Mouse (Mus musculus) limb, embryonic 11.5 days (tissue): ENCODE results near the gene Ppp6r1. TPM values are rescaled to one million over a fixed set of nuclear protein-coding genes. Genes with fewer than 3 reads are reported as not detected.

Source experiments
- ATAC-seq: fragments of 200-750 bp; cut with Nextera tagmentation; 2 replicates; pipeline ENCODE4 v1.8.0; 2017; ENCODE audit warnings: low read depth; ENCODE audit not compliant: insufficient number of reproducible peaks, low FRiP score, low TSS enrichment
- DNase-seq: peaks from one replicate; pipeline ENCODE4 v3.0.0-alpha.2; 2015; ENCODE audit warnings: low spot score
- H3K27ac ChIP-seq: fragments of 300-500 bp; sonication (generic); replicated peaks from 2 replicates; pipeline ENCODE4 v1.5.1; 2014; ENCODE audit warnings: low read depth, mild to moderate bottlenecking, low read length
- H3K27me3 ChIP-seq: fragments of 300-500 bp; sonication (generic); 2 replicates; pipeline ENCODE4 v1.6.1; 2014; ENCODE audit warnings: mild to moderate bottlenecking, low read length, mixed read lengths; ENCODE audit not compliant: control insufficient read depth, insufficient read depth
- H3K36me3 ChIP-seq: fragments of 300-500 bp; sonication (generic); 2 replicates; pipeline ENCODE4 v1.6.1; 2014; ENCODE audit warnings: mild to moderate bottlenecking, low read length, moderate library complexity, mixed read lengths; ENCODE audit not compliant: control insufficient read depth, insufficient read depth
- H3K4me1 ChIP-seq: fragments of 300-500 bp; sonication (generic); 2 replicates; pipeline ENCODE4 v1.6.1; 2014; ENCODE audit warnings: low read length, mixed read lengths; ENCODE audit not compliant: control insufficient read depth, insufficient read depth
- H3K4me2 ChIP-seq: fragments of 300-500 bp; sonication (generic); 2 replicates; pipeline ENCODE4 v1.6.1; 2014; ENCODE audit warnings: low read depth, mild to moderate bottlenecking, moderate library complexity; ENCODE audit not compliant: severe bottlenecking
- H3K4me3 ChIP-seq: fragments of 300-500 bp; sonication (generic); 2 replicates; pipeline ENCODE4 v1.5.1; 2014; ENCODE audit warnings: low read depth, low read length
- H3K9ac ChIP-seq: fragments of 300-500 bp; sonication (generic); 2 replicates; pipeline ENCODE4 v1.6.1; 2014; ENCODE audit warnings: mild to moderate bottlenecking, low read length
- H3K9me3 ChIP-seq: fragments of 300-500 bp; sonication (generic); 2 replicates; pipeline ENCODE4 v1.6.1; 2016; ENCODE audit warnings: low read length; ENCODE audit not compliant: control insufficient read depth
- WGBS: fragments of 180-500 bp; shearing (Covaris S2); extraction: QIAGEN DNeasy Blood & Tissue Kit; methylation state at CpG from one replicate; pipeline ENCODE4 v1.1.7; 2014; 5-methylcytosine and 5-hydroxymethylcytosine counted together
- polyA plus RNA-seq: library from polyadenylated mRNA; unstranded; fragments of >200 nt; fragmentation: Nextera tagmentation; extraction: Ambion mirVana; gene quantifications from 2 replicates; pipeline ENCODE4 v1.2.1, GENCODE M21; 2014

Ppp6r1 gene
- polyA plus RNA-seq, result 4.9 and 6.5 TPM in 2 replicates

DNA sequence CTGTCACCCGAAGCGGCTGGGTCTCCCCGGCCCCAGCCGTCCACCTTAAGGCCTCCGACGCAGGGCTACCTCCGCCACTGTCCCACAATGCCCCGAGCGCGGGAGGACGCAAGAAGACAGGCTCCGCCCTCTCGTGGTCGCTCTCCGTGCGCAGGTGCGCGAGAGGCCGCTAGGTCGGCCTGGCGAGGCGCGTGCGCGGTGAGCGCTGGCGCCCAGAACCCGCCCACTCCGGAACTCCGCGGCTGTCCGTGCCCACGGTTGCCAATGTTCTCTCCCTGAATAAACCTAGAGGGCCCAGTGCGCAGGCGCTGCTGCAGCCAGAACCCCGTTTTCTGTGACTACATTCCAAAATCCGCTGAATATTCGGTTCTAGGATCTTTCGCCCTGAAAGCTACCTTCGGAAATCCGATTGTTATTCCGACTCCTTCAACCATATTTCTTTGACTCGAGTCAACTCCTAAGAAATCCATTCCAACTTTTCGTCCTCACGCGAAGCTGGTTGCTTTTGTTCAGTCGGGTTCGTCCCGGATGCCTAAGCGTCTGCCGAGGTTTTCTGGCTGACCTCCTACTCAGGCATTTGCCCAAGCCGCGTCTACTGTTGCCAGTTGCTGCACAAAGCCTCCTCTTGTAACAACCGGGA lies at the start of gene Ppp6r1:
Ppp6r1 (minus strand) TSS at position 108 of the 640 bp plus-strand sequence.
- peak within 1 kb of the TSS; percentile 86 for H3K27ac ChIP-seq
- DNase-seq, result peak; percentile 95
- H3K36me3 ChIP-seq, result no peaks in the 10 kb centered on the region; the same call in 1 of the 2 replicates
- peak within 1 kb of the TSS; percentile 88 for H3K4me2 ChIP-seq
- ATAC-seq, result peak; percentile 96
- H3K4me3 ChIP-seq, result peak within 1 kb of the TSS; percentile 78
- H3K27me3 ChIP-seq, result no peaks in the 10 kb centered on the region
- no peaks in the 10 kb centered on the region for H3K9me3 ChIP-seq
- H3K4me1 ChIP-seq, result peaks cover 11% of the 10 kb centered on the region
- H3K9ac ChIP-seq, result peak within 1 kb of the TSS; percentile 87
- under 1% methylated on average over 54 of the region's 54 CpGs for WGBS

- Histone ChIP-seq H3K27me3 (no peaks in the 10 kb centered on the region), H3K4me2 (no peak overlapping the region), H3K27ac (no peak overlapping the region), H3K9me3 (no peaks in the 10 kb centered on the region), H3K9ac (no peak overlapping the region), H3K36me3 (peaks cover 13% of the 10 kb centered on the region), H3K4me1 (no peaks in the 10 kb centered on the region), H3K4me3 (no peak overlapping the region)
- ATAC-seq (no peak), DNase-seq (peak; percentile 53)
- WGBS, result 49% methylated on average over 18 of the region's 18 CpGs
Observed at GRCm38 (mm10) chr7:4705098-4705497, 46.3 kb upstream of the Ppp6r1 start.

DNA sequence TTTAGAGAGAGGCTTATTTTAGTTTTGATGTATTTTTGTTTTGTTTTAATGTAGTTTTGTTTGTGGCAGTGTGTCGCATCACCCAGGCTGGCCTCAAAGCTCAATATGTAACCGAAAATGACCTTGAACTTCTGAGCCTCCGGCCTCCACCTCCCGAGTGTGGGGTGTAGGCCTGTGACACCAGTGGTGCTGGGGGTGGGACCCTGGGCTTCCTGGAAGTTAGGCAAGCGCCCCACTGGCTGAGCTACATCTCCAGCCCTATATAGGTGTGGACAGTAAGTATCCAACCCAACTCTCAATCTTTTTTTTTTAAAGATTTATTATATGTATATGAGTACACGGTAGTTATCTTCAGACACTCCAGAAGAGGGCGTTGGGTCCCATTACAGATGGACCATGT lies 44.4 kb upstream of the Ppp6r1 start:
- ATAC-seq (peak; percentile 61; the same call in 1 of the 2 replicates), DNase-seq (no peak)
- Histone ChIP-seq H3K9me3 (no peaks in the 10 kb centered on the region), H3K36me3 (peaks cover 8% of the 10 kb centered on the region), H3K4me1 (no peaks in the 10 kb centered on the region), H3K27me3 (no peaks in the 10 kb centered on the region), H3K9ac (no peak overlapping the region), H3K4me3 (no peak overlapping the region), H3K27ac (no peak overlapping the region), H3K4me2 (no peak overlapping the region)
- WGBS, result 92% methylated on average over 7 of the region's 7 CpGs

- no peak for DNase-seq
- ATAC-seq, result no peak
- Histone ChIP-seq H3K4me1 (no peaks in the 10 kb centered on the region), H3K4me3 (no peak overlapping the region), H3K9ac (no peak overlapping the region), H3K9me3 (no peaks in the 10 kb centered on the region), H3K27me3 (no peaks in the 10 kb centered on the region), H3K4me2 (no peak overlapping the region), H3K36me3 (peaks cover 6% of the 10 kb centered on the region), H3K27ac (no peak overlapping the region)
- 71% methylated on average over 8 of the region's 8 CpGs for WGBS
Observed at GRCm38 (mm10) chr7:4702334-4702733, 43.5 kb upstream of the Ppp6r1 start.

GRCm38 (mm10) chr7:4693004-4693403 lies 34.2 kb upstream of the Ppp6r1 start:
- peaks cover 5% of the 10 kb centered on the region for H3K4me1 ChIP-seq
- ATAC-seq (no peak), DNase-seq (no peak)
- peaks cover 6% of the 10 kb centered on the region for H3K36me3 ChIP-seq
- WGBS, result 95% methylated on average over 6 of the region's 6 CpGs
- no peaks in the 10 kb centered on the region for H3K9me3 ChIP-seq
- no peaks in the 10 kb centered on the region for H3K27me3 ChIP-seq
- no peak overlapping the region for H3K27ac ChIP-seq
- no peak overlapping the region for H3K4me3 ChIP-seq
- H3K4me2 ChIP-seq, result no peak overlapping the region
- no peak overlapping the region for H3K9ac ChIP-seq

- Histone ChIP-seq H3K4me1 (peaks cover 5% of the 10 kb centered on the region), H3K36me3 (peaks cover 6% of the 10 kb centered on the region; the same call in 1 of the 2 replicates), H3K9ac (peak overlapping the region; percentile 99), H3K9me3 (no peaks in the 10 kb centered on the region), H3K27me3 (no peaks in the 10 kb centered on the region), H3K27ac (peak overlapping the region; percentile 93), H3K4me3 (peak overlapping the region; percentile 98), H3K4me2 (peak overlapping the region; percentile 77)
- 6% methylated on average over 28 of the region's 35 CpGs for WGBS
- ATAC-seq (peak; percentile 67), DNase-seq (peak; percentile 40)
Observed at GRCm38 (mm10) chr7:4690951-4691653, 32.3 kb upstream of the Ppp6r1 start.

GRCm38 (mm10) chr7:4690387-4690786 lies 31.6 kb upstream of the Ppp6r1 start, which contains the start of gene Brsk1:
Gene Brsk1 (plus strand): TSS chr7:4690604.
- H3K4me1 ChIP-seq, result peaks cover 5% of the 10 kb centered on the region
- H3K27me3 ChIP-seq, result no peaks in the 10 kb centered on the region
- ATAC-seq (peak; percentile 67; the same call in 1 of the 2 replicates), DNase-seq (peak; percentile 94)
- H3K4me2 ChIP-seq, result peak within 1 kb of the TSS; percentile 77
- peaks cover 6% of the 10 kb centered on the region; the same call in 1 of the 2 replicates for H3K36me3 ChIP-seq
- H3K27ac ChIP-seq, result peak within 1 kb of the TSS; percentile 93
- H3K9me3 ChIP-seq, result no peaks in the 10 kb centered on the region
- peak within 1 kb of the TSS; percentile 99 for H3K9ac ChIP-seq
- WGBS, result 3% methylated on average over 7 of the region's 18 CpGs
- peak within 1 kb of the TSS; percentile 98 for H3K4me3 ChIP-seq

GRCm38 (mm10) chr7:4684632-4685417 lies 26.0 kb upstream of the Ppp6r1 start, which contains the start of gene Hspbp1:
Gene Hspbp1 (minus strand): TSS chr7:4685068.
- H3K27ac ChIP-seq, result peak within 1 kb of the TSS; percentile 62; the same call in 1 of the 2 replicates
- DNase-seq (peak; percentile 96), ATAC-seq (peak; percentile 98)
- H3K27me3 ChIP-seq, result no peaks in the 10 kb centered on the region
- H3K36me3 ChIP-seq, result peaks cover 6% of the 10 kb centered on the region; the same call in 1 of the 2 replicates
- peaks cover 5% of the 10 kb centered on the region; the same call in 1 of the 2 replicates for H3K4me1 ChIP-seq
- H3K9me3 ChIP-seq, result no peaks in the 10 kb centered on the region
- 0% methylated on average over 32 of the region's 32 CpGs for WGBS
- peak within 1 kb of the TSS; percentile 74 for H3K4me3 ChIP-seq
- H3K4me2 ChIP-seq, result peak within 1 kb of the TSS; percentile 83
- H3K9ac ChIP-seq, result peak within 1 kb of the TSS; percentile 67
